Mouse (Mus musculus) ES-Bruce4 (cell line): ENCODE measurements around the gene Abcc8. TPM values are rescaled to one million over a fixed set of nuclear protein-coding genes. Genes with fewer than 3 reads are reported as not detected.

Experiments
- H3K27ac ChIP-seq: 2 replicates; pipeline ENCODE4 v1.5.1; 2012; ENCODE audit warnings: low read length, inconsistent platforms; ENCODE audit not compliant: insufficient read depth
- H3K27me3 ChIP-seq: 2 replicates; pipeline ENCODE4 v1.6.1; 2012; ENCODE audit warnings: mild to moderate bottlenecking, low read length, inconsistent platforms; ENCODE audit not compliant: control insufficient read depth, poor library complexity, insufficient read depth, severe bottlenecking
- H3K36me3 ChIP-seq: 2 replicates; pipeline ENCODE4 v1.6.1; 2012; ENCODE audit warnings: inconsistent platforms, mild to moderate bottlenecking, low read length, moderate library complexity; ENCODE audit not compliant: control insufficient read depth, poor library complexity, insufficient read depth, severe bottlenecking
- H3K4me1 ChIP-seq: one replicate; pipeline ENCODE4 v1.8.1; 2011; ENCODE audit warnings: low read length; ENCODE audit not compliant: control insufficient read depth, insufficient read depth
- H3K4me3 ChIP-seq: 2 replicates; pipeline ENCODE4 v1.5.1; 2011; ENCODE audit warnings: low read depth, mild to moderate bottlenecking, low read length
- H3K9ac ChIP-seq: 2 replicates; pipeline ENCODE4 v1.6.1; 2012; ENCODE audit warnings: low read depth, mild to moderate bottlenecking, inconsistent platforms; ENCODE audit not compliant: poor library complexity, severe bottlenecking
- H3K9me3 ChIP-seq: replicated peaks from 2 replicates; pipeline ENCODE4 v1.6.1; 2012; ENCODE audit warnings: mild to moderate bottlenecking, low read length, inconsistent platforms; ENCODE audit not compliant: control insufficient read depth, poor library complexity, insufficient read depth, severe bottlenecking
- CTCF ChIP-seq: IDR thresholded peaks from one replicate; pipeline ENCODE4 v1.8.1; 2011; ENCODE audit warnings: low read depth, low read length
- EP300 ChIP-seq: IDR thresholded peaks from 2 replicates; pipeline ENCODE4 v1.6.1; 2011; ENCODE audit warnings: low read depth, low read length; ENCODE audit not compliant: insufficient read depth
- POLR2A ChIP-seq: IDR thresholded peaks from one replicate; pipeline ENCODE4 v1.8.1; 2011; ENCODE audit warnings: low read length; ENCODE audit not compliant: insufficient read depth
- polyA plus RNA-seq: library from polyadenylated mRNA; stranded (reverse); fragments of >200 nt; gene quantifications from 2 replicates; pipeline ENCODE4 v1.2.4, GENCODE M21; 2011; ENCODE audit warnings: low read depth; ENCODE audit not compliant: missing spikeins, insufficient read depth, insufficient read length

Gene Abcc8
- polyA plus RNA-seq, 1 experiment: 4.2 TPM

DNA sequence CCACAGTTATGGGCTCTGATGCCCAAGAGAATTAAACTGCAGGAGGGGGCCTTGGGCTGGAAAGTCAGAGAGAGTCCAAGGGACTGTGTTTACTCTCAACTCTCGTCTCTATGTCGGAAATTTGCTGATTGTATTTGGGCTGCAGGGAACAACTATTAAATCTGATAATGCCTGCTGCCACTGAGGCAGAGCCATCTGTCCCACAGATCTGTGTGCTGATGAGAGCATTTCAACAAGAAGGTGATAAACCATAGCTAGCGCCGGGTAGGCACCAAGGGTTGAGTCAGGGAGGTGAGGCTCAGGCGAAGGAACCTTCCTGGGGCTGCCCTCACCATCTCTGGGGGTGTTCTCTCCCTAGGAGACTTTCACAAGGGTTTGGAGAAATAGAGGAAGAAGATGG is 17.1 kb downstream of the Abcc8 start:
- Histone ChIP-seq H3K27me3 (no peaks in the 10 kb centered on the region), H3K4me1 (no peaks in the 10 kb centered on the region), H3K9me3 (no peaks in the 10 kb centered on the region), H3K36me3 (no peaks in the 10 kb centered on the region), H3K27ac (no peak overlapping the region), H3K9ac (no peak overlapping the region), H3K4me3 (no peak overlapping the region)
- TF ChIP-seq CTCF (no peak), POLR2A (no peak), EP300 (no peak)

DNA sequence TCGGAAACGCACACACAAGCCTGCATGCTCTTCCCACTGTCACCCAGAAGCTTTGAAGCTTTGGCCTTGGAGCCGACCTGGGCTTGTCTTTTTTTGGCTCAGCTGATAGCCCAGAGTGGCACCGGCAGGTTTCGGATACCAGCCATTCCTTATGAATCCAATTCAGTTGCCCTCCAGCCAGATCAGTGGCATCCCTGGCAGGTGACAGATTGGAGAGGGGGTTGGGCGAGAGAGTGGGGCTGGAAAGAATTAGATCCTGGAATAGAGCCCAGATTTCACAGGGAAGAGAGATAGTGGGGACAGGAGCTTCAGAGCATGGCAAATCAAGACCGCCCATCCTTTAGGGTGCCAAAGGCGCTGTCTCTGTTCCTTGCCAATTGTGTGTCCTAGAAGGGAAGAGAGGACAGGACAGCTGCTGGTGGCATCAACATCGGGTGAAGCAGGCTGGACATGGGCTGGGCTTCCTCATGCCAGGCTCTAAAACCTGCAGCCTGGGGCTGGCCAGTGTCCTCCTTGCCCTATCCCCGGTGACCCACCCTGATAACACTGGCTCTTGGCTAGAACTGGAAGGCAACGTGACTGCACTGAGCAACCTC is 17.6 kb downstream of the Abcc8 start:
- Histone ChIP-seq H3K4me3 (no peak overlapping the region), H3K36me3 (no peaks in the 10 kb centered on the region), H3K27me3 (no peaks in the 10 kb centered on the region), H3K9me3 (no peaks in the 10 kb centered on the region), H3K9ac (no peak overlapping the region), H3K4me1 (no peaks in the 10 kb centered on the region), H3K27ac (no peak overlapping the region)
- TF ChIP-seq CTCF (no peak), EP300 (no peak), POLR2A (no peak)

DNA sequence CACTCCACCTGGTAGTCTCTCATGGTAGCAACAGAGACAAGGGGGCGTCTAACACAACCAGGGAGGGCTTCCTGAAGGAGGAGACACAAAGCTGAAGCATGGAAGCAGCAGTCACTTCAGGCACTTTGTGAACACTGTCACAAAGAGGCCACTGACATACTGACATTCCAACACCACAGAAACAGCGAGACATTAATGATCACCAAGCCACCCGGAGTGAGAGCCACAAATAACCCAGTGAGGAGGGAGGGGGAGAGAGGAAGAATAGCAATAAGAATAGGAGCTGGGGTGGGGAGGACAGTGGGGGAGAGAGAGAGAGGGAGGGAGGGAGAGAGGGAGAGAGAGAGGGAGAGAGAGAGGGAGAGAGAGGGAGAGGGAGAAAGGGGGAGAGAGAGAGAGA is 18.2 kb downstream of the Abcc8 start:
- Histone ChIP-seq H3K4me3 (no peak overlapping the region), H3K27ac (no peak overlapping the region)

DNA sequence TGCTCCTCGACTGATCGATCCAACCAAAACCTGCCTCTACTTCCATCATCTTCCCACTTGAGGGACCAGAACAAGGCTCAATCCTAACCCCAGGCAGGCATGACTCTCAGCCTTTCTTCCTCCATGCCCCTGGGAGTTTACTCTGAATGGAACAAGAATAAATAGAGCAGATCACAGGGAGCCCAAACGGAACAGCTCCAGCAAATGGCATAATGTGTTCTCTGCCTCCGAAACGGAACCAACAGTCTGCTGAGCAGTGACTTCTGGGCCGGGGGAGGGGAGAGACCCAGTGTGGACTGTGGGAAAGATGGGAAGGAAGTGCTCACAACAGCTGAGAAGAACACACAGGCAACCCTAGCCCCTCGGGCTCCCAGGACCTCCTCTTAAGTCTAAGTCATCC is 22.1 kb downstream of the Abcc8 start:
- TF ChIP-seq EP300 (no peak), CTCF (no peak), POLR2A (no peak)
- Histone ChIP-seq H3K9ac (no peak overlapping the region), H3K27me3 (no peaks in the 10 kb centered on the region), H3K27ac (no peak overlapping the region), H3K4me1 (no peaks in the 10 kb centered on the region), H3K36me3 (no peaks in the 10 kb centered on the region), H3K4me3 (no peak overlapping the region), H3K9me3 (no peaks in the 10 kb centered on the region)

More for the DNA sequence above, 18.2 kb downstream of the Abcc8 start:
- Histone ChIP-seq H3K4me1 (no peaks in the 10 kb centered on the region), H3K27me3 (no peaks in the 10 kb centered on the region), H3K9ac (no peak overlapping the region), H3K36me3 (no peaks in the 10 kb centered on the region), H3K9me3 (no peaks in the 10 kb centered on the region)
- TF ChIP-seq CTCF (no peak), POLR2A (no peak), EP300 (no peak)

DNA sequence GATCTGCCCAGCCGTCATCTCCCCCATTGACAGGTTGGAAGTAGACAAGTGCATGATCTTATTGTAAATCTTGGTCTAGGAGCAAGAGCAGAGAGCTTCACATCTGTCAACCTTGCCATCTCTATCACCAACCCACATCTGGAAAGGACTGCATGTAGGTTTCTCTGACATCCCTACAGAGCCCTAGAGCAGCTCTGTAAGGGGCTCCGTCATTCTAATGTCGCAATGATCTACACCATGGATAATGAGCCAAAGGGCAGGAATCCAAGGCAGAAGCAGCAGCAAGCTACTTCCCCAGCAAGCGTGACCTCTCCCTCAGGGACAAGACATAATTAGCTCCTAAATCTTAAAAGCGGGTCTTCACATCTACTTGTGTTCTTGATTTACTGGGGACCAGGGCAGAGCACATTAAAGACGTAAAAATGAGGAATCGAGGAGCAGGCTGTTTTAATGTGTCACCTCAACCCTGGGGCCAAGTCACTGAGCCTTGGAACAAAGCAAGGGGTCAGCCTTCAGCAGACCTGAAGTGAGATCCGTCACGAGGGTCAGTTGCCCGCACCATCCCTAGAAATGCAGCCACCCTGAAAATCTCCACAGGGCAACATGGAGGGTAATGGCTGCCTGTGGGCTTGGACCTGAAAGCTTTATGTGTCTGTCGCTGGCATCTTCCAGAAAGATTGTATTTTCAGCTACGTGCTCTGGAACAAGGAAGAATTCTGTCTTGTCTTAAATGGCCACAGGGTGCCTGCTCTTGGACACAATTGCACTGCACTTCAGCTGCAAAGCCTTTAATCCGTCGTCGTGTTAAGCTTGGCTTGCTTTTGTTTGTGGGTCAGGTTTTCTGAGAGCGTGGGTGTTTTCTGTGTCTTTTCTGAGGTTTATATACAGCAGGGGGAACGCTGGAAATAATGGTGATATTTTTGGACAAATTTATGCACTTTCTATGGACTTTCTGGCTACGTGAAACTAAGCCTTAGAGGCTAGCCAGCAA is 25.0 kb downstream of the Abcc8 start:
- Histone ChIP-seq H3K27ac (no peak overlapping the region), H3K36me3 (no peaks in the 10 kb centered on the region)

DNA sequence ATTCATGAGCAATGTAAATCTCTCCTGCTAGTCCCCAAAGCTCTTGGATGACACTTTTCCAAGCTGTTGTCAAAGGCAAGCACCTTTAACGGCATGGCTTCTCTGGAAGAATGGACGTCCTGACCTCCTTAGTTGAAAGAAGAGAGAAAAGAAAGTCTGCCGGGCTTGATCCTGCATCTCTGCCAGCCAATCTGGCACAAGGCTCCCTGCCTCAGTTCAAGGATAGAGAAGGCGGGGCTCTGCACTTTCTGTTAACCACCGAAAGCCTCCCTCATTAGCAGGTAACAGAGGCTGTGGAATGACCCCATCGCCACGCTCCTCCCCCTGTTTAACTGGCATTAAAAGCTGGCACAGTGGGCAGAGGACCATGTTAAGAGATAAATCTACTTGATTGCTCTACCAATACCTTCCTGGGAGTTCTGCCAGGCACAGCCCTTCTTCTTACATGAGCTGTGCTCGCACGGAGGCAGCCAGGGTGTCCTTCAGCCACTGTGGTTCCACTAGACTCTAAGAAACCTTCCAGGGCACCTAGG is 26.9 kb downstream of the Abcc8 start:
- no peaks in the 10 kb centered on the region for H3K36me3 ChIP-seq
- no peak overlapping the region for H3K9ac ChIP-seq
- no peaks in the 10 kb centered on the region for H3K4me1 ChIP-seq
- no peak overlapping the region for H3K27ac ChIP-seq
- H3K4me3 ChIP-seq: no peak overlapping the region
- H3K9me3 ChIP-seq: no peaks in the 10 kb centered on the region
- no peak for TF ChIP-seq EP300
- no peak for TF ChIP-seq CTCF
- TF ChIP-seq POLR2A: no peak
- no peaks in the 10 kb centered on the region for H3K27me3 ChIP-seq

More for the DNA sequence above, 25.0 kb downstream of the Abcc8 start:
- Histone ChIP-seq H3K9ac (no peak overlapping the region), H3K9me3 (no peaks in the 10 kb centered on the region), H3K27me3 (no peaks in the 10 kb centered on the region), H3K4me3 (no peak overlapping the region), H3K4me1 (no peaks in the 10 kb centered on the region)
- no peak for TF ChIP-seq POLR2A
- no peak for TF ChIP-seq CTCF
- no peak for TF ChIP-seq EP300
